Mouse (Mus musculus): ENCODE results near the gene Bsph1.
"Not testable (repeated sequence)": the region's sequence is repeated elsewhere in the genome, so short reads cannot be mapped to it uniquely, and the experiment has no call there.

Bsph1 gene

DNA sequence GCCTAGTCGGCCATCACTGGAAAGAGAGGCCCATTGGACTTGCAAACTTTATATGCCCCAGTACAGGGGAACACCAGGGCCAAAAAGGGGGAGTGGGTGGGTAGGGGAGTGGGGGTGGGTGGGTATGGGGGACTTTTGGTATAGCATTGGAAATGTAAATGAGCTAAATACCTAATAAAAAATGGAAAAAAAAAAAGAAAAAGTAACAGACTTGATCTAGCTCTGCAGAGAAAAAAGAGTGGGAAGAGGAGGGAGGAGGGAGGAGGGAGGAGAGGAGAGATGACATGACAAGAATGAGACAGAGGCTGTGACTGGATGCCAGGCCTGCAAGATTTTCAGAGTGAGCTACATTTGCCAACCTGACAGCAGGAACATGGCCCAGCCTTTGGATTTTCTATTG is at the start of gene Bsph1:
Bsph1 (plus strand) TSS at position 301 of the 400 bp plus-strand sequence.
- not testable (repeated sequence) for DNase-seq (ENCODE audit: low spot score in 2 of 2)

DNA sequence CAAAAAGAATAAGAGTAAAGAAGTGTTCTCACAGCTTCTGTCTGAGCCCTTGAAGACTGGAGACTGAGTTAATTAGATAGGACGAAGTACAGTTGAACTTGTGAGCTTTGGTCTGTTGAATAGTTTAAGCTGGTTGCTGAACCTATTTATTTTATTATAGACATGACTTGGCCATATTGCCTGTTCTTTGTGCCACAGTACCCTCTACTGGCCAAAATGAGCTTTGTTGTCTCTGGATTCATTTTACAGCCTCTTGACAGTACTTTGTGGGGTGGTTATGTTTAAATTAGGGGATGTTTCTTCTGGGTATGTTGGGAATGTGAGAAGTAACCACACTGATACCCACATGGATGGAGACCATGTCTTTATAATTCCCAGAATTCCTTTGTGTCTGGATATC is 60.9 kb downstream of the Bsph1 start:
- no peak for DNase-seq (ENCODE audit: low spot score in 2 of 2)
